Mouse (Mus musculus) lung, postnatal 0 days (tissue): ENCODE measurements at regions not wholly inside any gene's neighbourhood (a gene's known extent, or its start where the extent isn't known, plus 50 kb on each side); places are given as distances from the start of the nearest gene placed in this dataset.
A peak's percentile ranks its signal among the peaks of the same experiment; 100 is the strongest.

Experiments
- ATAC-seq: fragments of 200-750 bp; cut with Nextera tagmentation; 2 replicates; pipeline ENCODE4 v1.8.0; 2017; ENCODE audit warnings: moderate library complexity
- DNase-seq: peaks from one replicate; pipeline ENCODE4 v3.0.0-alpha.2; 2016; ENCODE audit warnings: low spot score
- H3K27ac ChIP-seq: fragments of 300-500 bp; sonication (generic); 2 replicates; pipeline ENCODE4 v1.5.1; 2014; ENCODE audit warnings: antibody characterized with exemption, mild to moderate bottlenecking, low read length, mixed read lengths
- H3K27me3 ChIP-seq: fragments of 300-500 bp; sonication (generic); replicated peaks from 2 replicates; pipeline ENCODE4 v1.6.1; 2014; ENCODE audit warnings: low read length, mixed read lengths; ENCODE audit not compliant: insufficient read depth
- H3K36me3 ChIP-seq: fragments of 300-500 bp; sonication (generic); 2 replicates; pipeline ENCODE4 v1.6.1; 2014; ENCODE audit warnings: low read length, mixed read lengths; ENCODE audit not compliant: insufficient read depth
- H3K4me1 ChIP-seq: fragments of 300-500 bp; sonication (generic); 2 replicates; pipeline ENCODE4 v1.6.1; 2014; ENCODE audit warnings: antibody characterized with exemption, low read depth, low read length, mixed read lengths; ENCODE audit not compliant: insufficient read depth
- H3K4me2 ChIP-seq: fragments of 300-500 bp; sonication (generic); replicated peaks from 2 replicates; pipeline ENCODE4 v1.6.1; 2014; ENCODE audit warnings: low read depth, mild to moderate bottlenecking, low read length, moderate library complexity, mixed read lengths
- H3K4me3 ChIP-seq: fragments of 300-500 bp; sonication (generic); 2 replicates; pipeline ENCODE4 v1.5.1; 2014; ENCODE audit warnings: low read depth, low read length
- H3K9ac ChIP-seq: fragments of 300-500 bp; sonication (generic); replicated peaks from 2 replicates; pipeline ENCODE4 v1.6.1; 2014; ENCODE audit warnings: low read depth, mild to moderate bottlenecking
- H3K9me3 ChIP-seq: fragments of 300-500 bp; sonication (generic); 2 replicates; pipeline ENCODE4 v1.6.1; 2016; ENCODE audit warnings: low read length, mixed read lengths
- CTCF ChIP-seq: IDR thresholded peaks from 2 replicates; pipeline ENCODE4 v1.5.1; 2016; ENCODE audit warnings: antibody characterized with exemption, mild to moderate bottlenecking
- EP300 ChIP-seq: IDR thresholded peaks from 2 replicates; pipeline ENCODE4 v1.6.1; 2016; ENCODE audit warnings: antibody characterized with exemption, mild to moderate bottlenecking, control low read depth
- WGBS: fragments of 180-500 bp; shearing (Covaris S2); extraction: QIAGEN DNeasy Blood & Tissue Kit; methylation state at CpG from one replicate; pipeline ENCODE4 v1.1.7; 2014; 5-methylcytosine and 5-hydroxymethylcytosine counted together

DNA sequence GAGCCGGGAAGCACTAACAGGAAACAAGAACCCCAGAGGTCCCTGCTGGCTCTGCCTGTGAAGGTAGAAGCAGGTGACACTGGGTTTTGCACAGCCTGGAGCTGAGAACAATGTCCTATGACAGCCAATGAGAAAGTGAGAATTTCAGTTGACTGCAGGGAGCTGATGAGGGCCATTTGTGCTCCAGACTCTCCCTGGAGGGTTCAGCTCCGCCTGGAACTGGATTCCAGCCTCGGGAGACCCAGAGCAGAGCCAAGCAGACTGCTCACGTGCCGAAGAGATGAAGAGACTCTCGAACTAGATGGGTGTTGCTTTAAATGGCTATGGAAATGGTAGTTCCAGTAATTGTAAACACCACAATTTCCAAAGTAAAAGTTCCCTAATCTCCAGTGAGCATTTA, 93.5 kb downstream of the Cand1 start:
- peak; percentile 46; the same call in 1 of the 2 replicates for ATAC-seq
- Histone ChIP-seq H3K9ac (no peak overlapping the region), H3K36me3 (no peaks in the 10 kb centered on the region), H3K4me3 (no peak overlapping the region), H3K9me3 (no peaks in the 10 kb centered on the region), H3K27me3 (no peaks in the 10 kb centered on the region), H3K4me1 (no peaks in the 10 kb centered on the region), H3K4me2 (no peak overlapping the region), H3K27ac (no peak overlapping the region)
- no peak for DNase-seq
- TF ChIP-seq CTCF: no peak
- 41% methylated on average over 6 of the region's 6 CpGs for WGBS

DNA sequence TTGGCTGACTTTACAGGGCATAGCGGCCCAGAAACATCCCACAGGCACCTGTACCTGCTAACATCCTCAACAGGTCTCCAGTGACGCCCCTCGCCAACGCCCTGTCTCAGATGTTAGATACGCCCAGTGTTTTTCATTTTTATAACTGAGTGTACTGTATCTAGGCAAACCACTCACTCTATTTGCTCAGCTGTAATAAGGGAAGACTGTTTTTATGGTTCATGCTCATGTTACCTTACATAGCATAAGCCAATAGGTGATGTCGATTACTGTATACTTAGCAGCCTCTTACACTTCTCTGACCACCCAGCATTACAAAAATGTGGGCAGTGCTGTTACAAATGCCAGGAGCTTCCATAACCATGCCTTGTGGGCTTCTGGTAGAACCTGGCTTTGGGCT, 97.0 kb downstream of the Cand1 start:
- peak; percentile 89 for ATAC-seq
- Histone ChIP-seq H3K27me3 (no peaks in the 10 kb centered on the region), H3K27ac (no peak overlapping the region), H3K9me3 (no peaks in the 10 kb centered on the region), H3K9ac (no peak overlapping the region), H3K4me1 (no peaks in the 10 kb centered on the region), H3K36me3 (no peaks in the 10 kb centered on the region), H3K4me2 (no peak overlapping the region), H3K4me3 (no peak overlapping the region)
- 70% methylated on average over 6 of the region's 6 CpGs for WGBS
- TF ChIP-seq CTCF (no peak), EP300 (0 out of 2 replicates have a peak, but pooled peaks have one; percentile 13)
- DNase-seq: peak; percentile 59

DNA sequence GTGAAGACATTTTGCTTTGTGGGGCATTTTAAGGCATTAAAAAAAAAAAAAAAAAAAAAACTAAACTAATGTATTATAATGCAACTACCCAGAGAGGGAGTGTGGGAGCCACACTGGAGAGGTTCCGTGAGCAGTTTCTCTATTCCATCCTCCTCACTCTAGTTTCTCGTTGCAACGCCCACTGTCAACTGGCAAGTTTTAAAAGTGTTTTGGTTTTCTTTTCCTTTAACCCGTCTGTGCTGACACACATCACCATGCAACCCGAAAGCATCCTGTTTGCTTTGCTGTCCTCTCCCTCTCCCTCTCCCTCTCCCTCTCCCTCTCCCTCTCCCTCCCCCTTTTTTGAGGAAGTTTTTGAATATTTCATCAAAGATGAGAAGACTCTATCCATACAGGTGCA, 97.5 kb downstream of the Cand1 start:
- no peak for TF ChIP-seq EP300
- DNase-seq: no peak
- no peaks in the 10 kb centered on the region for H3K4me1 ChIP-seq
- H3K27ac ChIP-seq: no peak overlapping the region
- H3K4me2 ChIP-seq: no peak overlapping the region
- H3K9ac ChIP-seq: no peak overlapping the region
- no peaks in the 10 kb centered on the region for H3K9me3 ChIP-seq
- no peaks in the 10 kb centered on the region for H3K27me3 ChIP-seq
- no peaks in the 10 kb centered on the region for H3K36me3 ChIP-seq
- 45% methylated on average over 5 of the region's 5 CpGs for WGBS
- ATAC-seq: no peak
- no peak overlapping the region for H3K4me3 ChIP-seq

DNA sequence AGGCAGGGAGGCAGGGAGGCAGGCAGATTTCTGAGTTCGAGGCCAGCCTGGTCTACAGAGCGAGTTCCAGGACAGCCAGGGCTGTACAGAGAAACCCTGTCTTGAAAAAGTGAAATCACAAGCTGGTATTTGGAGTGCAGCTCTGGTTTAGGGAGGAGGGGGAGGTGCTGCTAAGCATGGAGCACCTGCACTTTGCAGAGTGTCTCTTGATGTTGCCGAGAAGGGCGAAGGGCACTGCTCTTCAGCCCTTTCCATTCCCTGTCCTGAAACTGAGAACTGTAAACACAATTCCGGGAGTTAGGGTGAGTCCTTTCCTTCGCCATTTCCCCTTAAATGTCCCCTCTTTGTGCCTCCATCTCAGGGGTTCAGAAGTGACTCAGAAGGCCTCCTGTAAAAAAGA, 101.6 kb downstream of the Cand1 start:
- WGBS: 30% methylated on average over 6 of the region's 6 CpGs
- Histone ChIP-seq H3K4me2 (no peak overlapping the region), H3K36me3 (no peaks in the 10 kb centered on the region), H3K27me3 (no peaks in the 10 kb centered on the region), H3K9ac (no peak overlapping the region), H3K4me3 (no peak overlapping the region), H3K27ac (no peak overlapping the region), H3K4me1 (no peaks in the 10 kb centered on the region), H3K9me3 (no peaks in the 10 kb centered on the region)
- DNase-seq: no peak
- ATAC-seq: no peak
- TF ChIP-seq EP300 (no peak), CTCF (no peak)

DNA sequence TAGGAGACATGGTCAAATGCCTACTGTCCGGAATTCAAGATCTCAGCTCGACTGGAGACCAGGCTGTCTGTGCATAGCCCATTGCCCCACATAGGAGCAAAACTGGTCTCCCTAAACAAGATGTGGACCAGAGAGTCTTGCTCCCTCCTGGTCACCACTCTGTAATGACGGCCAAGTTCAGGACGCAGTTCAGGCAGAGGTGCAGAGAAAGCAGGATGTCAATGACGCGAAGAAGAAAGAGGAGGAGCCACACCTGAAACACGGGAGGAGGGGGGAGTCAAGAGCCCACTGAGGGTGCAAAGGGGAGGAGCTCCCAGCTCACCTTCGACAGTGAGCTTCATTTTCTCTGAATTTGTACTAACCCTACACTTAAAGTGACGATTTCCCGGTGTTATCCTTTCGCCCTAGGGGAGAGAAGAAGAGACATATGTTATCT, 104.3 kb downstream of the Cand1 start:
- no peaks in the 10 kb centered on the region for H3K36me3 ChIP-seq
- H3K4me3 ChIP-seq: no peak overlapping the region
- no peak overlapping the region for H3K27ac ChIP-seq
- TF ChIP-seq EP300: no peak
- no peak for TF ChIP-seq CTCF
- WGBS: 27% methylated on average over 11 of the region's 11 CpGs
- H3K4me1 ChIP-seq: no peaks in the 10 kb centered on the region
- peak; percentile 32 for DNase-seq
- ATAC-seq: peak; percentile 55; the same call in 1 of the 2 replicates
- no peaks in the 10 kb centered on the region for H3K9me3 ChIP-seq
- H3K9ac ChIP-seq: no peak overlapping the region
- no peak overlapping the region; the same call in 1 of the 2 replicates for H3K4me2 ChIP-seq
- H3K27me3 ChIP-seq: no peaks in the 10 kb centered on the region

DNA sequence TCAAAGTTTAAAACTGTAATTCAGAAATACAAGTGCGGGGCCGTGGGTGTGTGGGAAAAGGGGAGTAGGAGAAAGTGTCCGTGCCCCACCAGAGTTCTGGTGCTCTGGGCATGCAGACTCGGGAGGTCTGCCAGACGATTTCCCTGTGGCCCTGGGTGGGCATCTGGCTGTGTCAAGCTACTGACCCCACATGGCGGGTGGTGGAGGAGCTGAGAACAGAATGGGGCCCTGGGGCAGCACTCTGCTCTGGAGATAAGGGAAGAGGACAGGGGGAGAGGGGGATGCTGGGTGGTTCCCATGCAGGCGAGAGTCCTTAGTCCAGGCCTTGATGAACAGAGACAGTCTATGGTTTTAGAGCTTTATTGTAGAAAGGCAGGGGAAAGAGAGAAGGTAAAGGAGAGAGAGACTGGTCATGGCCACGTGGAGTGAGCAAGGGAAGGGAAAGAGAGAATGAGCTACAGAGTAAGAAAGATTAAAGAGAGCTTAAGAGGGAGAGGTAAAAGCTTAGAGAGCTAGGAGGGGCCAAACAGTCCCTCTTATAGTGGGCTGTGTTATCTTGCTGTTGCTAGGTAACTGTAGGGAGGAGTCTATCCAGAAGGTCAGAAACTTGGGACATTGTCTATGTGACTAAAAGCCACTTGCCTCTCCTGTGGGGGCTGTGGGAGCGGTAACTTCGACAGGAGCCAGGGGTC, 104.9 kb downstream of the Cand1 start:
- WGBS: 32% methylated on average over 10 of the region's 10 CpGs
- Histone ChIP-seq H3K27me3 (no peaks in the 10 kb centered on the region), H3K36me3 (no peaks in the 10 kb centered on the region), H3K4me1 (no peaks in the 10 kb centered on the region), H3K9me3 (no peaks in the 10 kb centered on the region), H3K4me2 (no peak overlapping the region), H3K4me3 (no peak overlapping the region), H3K27ac (no peak overlapping the region), H3K9ac (no peak overlapping the region)
- DNase-seq (no peak), ATAC-seq (peak; percentile 50)
- no peak for TF ChIP-seq EP300
- TF ChIP-seq CTCF: no peak

DNA sequence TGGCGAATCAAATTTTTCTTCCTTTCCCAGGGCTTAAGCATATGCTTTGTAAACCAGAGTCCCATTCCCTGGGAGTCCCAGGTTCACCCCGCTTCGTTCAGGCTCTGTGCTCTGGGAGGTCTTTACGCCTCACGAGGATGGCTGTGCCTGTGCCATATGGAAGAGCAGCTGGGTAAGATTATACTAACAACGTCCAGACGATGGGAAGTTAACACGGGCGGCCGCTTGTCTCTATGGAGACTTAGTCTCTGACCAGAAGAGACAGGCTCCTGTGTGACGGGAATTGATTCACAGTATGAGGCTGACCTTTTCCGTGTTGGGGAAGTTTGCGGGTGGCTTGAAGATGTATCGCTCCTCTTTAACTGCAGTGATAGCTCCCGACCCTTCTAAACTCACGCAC, 107.9 kb downstream of the Cand1 start:
- H3K9ac ChIP-seq: no peak overlapping the region
- no peak overlapping the region for H3K4me2 ChIP-seq
- ATAC-seq (no peak), DNase-seq (no peak)
- H3K9me3 ChIP-seq: no peaks in the 10 kb centered on the region
- H3K4me1 ChIP-seq: no peaks in the 10 kb centered on the region
- no peaks in the 10 kb centered on the region for H3K36me3 ChIP-seq
- no peaks in the 10 kb centered on the region for H3K27me3 ChIP-seq
- 39% methylated on average over 16 of the region's 16 CpGs for WGBS
- no peak overlapping the region for H3K4me3 ChIP-seq
- TF ChIP-seq CTCF: no peak
- no peak overlapping the region for H3K27ac ChIP-seq
